Mouse (Mus musculus): ENCODE data around the gene Nav2. TPM values are rescaled to one million over a fixed set of nuclear protein-coding genes. Genes with fewer than 3 reads are reported as not detected.
A peak's percentile ranks its signal among the peaks of the same experiment; 100 is the strongest.

Nav2 gene
- total RNA-seq, 2 experiments from 2014 or later: 94.6 to 122 TPM

DNA sequence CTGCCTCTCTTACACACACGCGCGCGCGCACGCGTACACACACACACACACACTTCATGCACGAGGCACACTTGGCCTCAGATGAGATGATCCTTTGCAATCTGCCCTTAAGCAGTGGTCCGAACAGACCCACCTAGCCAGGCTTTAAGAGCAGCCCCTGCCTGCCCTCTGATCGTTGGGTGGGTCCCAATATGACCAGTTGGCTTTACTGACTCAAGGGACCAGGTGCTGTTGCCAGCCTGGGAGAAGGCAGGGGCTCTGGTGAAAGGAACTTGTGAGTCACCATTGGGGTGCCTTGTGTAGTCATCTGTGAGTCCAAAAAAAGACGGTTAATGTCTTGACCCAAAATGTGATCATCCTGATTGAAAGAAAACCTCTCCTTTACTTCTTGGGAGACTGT, 9.9 kb downstream of the Nav2 start:
- intact Hi-C loops (cut with DNase I): no loop called here
- no peak for DNase-seq (ENCODE audit: low spot score in 2 of 2)

DNA sequence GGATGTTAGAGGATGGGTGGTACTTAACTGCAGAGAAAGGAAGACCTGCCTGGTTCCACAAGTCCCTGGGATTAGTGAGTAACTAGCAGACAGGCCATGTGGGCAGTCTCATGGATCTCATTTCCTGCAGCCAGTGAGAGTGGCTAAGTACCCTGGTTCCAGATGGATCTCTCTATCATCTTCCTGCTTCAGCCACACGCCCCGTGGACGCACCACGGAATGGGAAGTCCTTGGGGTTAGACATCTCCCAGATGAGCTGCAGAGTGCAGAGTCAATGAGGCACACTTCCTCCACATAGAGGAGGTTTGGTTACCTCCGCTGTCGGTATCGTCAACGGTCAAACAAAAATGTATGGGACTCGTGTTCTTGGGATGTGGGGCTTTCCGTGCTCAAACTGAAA, 15.1 kb downstream of the Nav2 start:
- no peak for DNase-seq (ENCODE audit: low spot score in 2 of 2)
- intact Hi-C loops (cut with DNase I): no loop called here

DNA sequence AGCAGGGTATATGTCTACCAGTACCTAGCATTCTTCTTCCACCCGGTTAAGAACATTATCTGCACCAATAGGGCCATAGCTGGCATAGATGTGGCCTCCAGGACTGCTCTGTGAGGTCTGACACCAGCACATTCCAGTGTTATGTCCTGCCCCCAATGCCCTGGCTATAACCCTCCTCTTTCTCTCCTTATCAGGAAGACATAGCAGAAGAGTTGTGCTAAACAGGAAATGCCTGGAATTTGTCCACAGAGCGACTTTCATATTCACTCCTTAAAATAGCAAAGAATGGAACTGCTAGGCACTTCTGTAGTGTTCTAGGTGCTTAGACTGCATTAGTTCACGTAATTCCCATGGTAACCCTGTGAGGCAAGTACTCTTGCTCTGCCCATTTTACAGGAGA, 16.7 kb downstream of the Nav2 start:
- DNase-seq (ENCODE audit: low spot score in 2 of 2): no peak
- intact Hi-C loops (cut with DNase I): no loop called here

DNA sequence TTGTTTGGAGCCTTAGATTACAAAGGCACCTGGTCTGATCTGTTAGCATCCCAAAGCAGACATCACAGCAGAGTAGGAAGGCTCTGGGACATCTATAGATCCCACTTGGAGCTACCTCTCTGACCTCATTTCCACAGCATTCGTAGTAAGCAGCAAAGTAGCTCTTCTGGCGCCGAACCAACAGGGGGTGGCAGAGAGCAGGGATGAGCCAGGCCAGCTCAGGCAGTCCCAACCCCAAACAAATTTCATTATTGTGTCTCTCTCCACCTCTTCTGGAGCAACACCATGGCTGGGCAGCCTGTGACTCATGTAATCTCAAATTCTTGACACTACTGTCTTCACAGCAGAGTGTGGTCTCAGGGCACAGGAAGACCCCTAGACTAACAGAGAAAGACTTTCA, 19.8 kb downstream of the Nav2 start:
- intact Hi-C loops (cut with DNase I): loop anchor here (1.0 kb wide), 1 partner anchor 193 kb away; no protein-coding TSS in a partner anchor
- peak; percentile 58 to 67 for DNase-seq (ENCODE audit: low spot score in 2 of 2)

DNA sequence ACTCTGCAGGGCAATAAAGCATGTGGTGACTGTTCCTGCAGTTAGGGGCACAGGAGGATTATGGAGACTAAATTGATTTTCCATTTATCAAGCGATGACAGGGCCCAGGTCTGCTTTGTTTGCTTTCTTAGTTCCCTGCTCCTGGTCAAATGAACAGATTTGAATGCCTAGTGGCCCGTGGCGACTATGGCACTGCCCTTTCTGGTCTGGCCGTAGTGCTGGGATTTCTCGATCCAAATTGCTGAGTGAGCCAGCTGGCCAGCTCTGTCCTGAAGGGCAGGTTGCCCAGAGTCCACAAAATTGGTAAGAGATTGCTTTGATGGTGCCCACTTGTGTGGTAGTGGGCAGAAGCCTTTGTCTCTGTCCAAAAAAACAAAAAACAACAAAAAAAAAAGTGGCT, 21.9 kb downstream of the Nav2 start:
- peak; percentile 39 to 45 for DNase-seq (ENCODE audit: low spot score in 2 of 2)
- intact Hi-C loops (cut with DNase I): no loop called here

DNA sequence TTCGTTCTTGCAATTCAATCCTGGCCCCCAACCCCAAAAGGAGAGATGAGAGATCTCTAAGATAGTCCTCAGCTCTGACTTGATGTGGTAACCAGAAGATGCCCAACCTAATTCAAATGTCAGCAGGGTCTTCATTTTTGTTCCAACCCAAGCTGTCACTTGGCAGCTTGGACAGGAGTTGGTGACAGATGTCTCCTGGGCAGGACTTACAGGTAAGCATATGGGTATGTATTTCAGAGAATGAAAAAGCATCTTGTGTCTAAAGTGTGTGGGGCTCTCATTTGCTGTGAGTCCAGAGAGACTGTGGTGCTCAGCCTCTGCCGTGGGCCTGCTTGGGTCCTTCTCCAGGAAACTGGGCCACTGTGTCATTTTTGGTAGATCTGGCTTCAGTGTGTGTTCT, 23.6 kb downstream of the Nav2 start:
- no peak for DNase-seq (ENCODE audit: low spot score in 2 of 2)
- intact Hi-C loops (cut with DNase I): no loop called here

DNA sequence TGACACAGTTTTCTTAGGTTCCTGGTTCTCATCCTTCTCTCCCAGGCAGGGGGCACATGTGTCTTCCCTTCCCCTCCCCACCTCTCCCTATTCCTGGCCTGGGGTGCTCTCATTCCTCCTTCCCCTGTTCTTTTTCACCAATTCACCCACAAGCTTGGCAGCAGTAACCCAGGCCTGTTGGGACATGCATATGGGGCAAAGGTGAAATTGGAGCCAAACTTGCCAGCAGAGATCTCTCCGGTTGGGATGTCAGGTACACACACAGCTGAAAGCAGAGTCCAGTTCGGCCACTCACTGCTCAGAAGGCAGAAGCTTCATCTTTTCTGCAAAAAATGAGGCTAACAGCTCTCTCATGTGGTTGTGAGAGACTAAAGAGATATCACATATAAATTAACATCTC, 26.3 kb downstream of the Nav2 start:
- DNase-seq (ENCODE audit: low spot score in 2 of 2): no peak
- intact Hi-C loops (cut with DNase I): no loop called here

DNA sequence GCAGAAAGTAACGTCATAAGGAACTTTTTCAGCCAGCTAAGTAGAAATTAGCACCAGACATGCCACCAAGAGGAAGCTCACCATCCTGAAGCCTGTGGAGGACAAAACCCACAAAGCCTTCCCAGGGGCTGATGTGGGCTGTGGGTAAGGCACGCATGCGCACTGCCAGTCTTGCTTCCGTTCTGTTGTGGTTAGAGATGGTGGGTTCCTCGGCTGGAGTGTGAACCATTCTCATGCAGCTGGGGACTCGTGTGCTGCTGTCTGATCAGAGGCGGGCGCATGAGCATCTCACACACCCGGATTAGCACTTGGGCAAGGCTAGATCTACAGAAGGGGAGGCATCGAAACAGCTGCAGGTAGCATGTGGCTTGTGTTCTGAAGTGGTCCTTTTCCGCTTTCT, 29.0 kb downstream of the Nav2 start:
- DNase-seq (ENCODE audit: low spot score in 2 of 2): peak in 1 of 2 experiments; percentile 23
- intact Hi-C loops (cut with DNase I): no loop called here

DNA sequence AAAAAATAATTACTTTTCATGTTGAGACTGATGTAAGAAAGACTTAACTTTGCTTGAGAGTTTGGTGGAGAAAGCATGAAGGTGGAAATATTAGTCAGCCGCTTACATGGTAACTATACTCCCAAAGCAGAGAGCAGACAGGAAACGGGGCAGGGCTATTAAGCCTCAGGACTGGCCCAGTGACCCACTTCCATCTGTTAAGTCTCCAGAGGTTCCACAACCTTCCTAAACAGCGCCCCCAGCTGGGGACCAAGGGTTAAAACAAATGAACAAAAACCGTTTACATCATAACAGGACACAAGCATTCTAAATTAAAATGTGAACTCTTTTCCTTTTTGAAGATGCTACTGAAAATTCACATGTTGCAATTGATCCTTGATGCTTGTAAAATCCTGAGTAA, 29.7 kb downstream of the Nav2 start:
- intact Hi-C loops (cut with DNase I): no loop called here
- peak; percentile 14 to 34 for DNase-seq (ENCODE audit: low spot score in 2 of 2)

DNA sequence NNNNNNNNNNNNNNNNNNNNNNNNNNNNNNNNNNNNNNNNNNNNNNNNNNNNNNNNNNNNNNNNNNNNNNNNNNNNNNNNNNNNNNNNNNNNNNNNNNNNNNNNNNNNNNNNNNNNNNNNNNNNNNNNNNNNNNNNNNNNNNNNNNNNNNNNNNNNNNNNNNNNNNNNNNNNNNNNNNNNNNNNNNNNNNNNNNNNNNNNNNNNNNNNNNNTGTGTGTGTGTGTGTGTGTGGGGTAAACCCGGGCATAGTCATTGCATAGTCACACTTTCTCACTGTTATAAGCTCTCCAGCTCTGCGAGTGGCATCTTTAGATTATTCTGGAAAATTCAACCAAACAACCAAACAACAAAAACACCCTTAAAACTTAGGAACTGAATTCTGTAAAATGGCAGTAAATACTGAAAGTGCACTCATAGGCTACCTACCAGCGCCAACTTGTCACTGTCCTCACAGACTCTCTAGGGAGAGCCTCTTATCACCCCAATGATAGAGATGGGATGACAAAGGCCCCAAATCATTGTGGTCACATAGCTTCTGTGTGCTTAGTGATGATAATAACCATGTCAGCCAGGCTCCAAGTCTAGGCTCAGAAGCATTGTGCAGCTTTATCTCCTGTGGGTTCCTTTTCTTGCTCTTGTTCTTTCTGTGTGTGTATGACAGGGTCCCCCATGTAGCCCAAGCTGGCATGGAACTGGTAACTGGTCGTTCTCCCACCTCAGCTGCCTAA, 40.0 kb downstream of the Nav2 start:
- DNase-seq (ENCODE audit: low spot score in 2 of 2): no peak
- intact Hi-C loops (cut with DNase I): no loop called here

DNA sequence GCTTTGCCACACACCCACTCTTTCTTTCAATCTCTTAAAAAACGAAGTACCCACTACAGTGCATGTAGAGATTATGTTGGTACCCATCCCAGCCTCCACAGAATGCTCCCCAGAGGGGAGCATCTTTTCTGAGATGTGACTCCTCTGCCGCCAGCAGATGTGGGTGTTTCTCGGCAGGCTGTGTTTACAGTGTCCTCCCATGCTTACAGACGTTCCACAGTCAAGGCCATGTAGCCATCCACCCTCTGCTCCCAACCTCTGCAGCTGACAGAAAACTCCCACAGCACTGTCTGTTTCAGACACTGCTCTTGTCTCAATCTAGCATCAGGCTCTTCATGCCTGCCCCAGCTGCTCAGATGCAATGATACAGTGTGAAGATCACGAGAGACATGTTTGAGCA, 46.0 kb downstream of the Nav2 start:
- intact Hi-C loops (cut with DNase I): no loop called here
- DNase-seq (ENCODE audit: low spot score in 2 of 2): no peak

DNA sequence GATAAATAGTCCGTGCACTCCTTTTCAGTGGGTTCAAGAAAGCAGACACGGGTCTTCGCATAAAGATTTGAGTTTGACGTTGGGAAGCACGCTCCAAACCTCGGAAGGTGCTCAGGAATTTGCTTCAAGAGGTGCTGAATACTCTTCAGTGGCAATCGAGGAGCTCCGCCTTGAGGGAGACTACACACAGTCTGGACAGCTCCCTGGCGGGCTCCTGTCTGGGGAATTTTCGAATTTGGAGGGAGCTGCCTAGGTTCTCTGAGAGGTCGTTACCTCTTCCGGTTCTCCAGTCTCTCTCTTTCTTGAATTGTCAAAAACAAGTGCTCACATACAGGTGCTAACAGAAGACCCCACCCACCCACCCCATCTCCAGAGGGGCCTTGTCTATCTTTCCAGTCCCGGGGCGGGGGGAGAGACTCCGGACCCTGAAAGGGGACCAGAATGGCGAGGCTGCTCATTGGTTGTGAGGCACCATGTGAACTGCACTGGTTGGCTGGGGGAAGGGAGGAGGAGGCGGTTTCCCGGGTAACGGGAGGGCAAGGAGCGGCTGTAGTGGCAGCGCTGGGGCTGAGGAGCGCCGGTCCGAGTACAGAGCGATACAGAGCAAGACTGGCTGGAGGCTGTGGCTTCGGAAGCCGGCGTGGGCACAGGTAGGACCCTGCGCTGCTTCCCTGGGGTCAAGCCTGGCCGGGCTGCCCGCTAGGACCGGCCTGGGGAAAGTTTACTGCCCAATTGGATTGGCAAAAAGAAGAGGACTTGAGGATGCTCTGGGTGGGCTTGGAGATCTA, 50.2 kb downstream of the Nav2 start:
- intact Hi-C loops (cut with DNase I): no loop called here
- DNase-seq (ENCODE audit: low spot score in 2 of 2): peak; percentile 87

DNA sequence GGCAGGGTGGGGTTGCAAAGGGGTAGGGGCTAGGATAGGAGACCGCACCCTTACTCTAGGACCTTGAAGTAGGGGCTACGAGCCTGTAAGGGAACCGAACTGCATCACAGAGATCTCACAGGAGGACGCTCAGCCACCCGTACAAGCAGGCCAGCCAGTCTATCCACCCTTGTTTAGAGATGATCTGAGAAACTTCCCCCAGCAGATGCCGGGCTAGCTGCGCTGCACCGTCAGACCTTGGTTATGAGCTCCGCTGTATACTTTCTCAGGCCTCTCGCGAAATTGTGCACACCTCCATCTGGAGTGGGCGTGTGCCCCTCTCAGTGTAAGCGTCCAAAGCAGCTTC, 50.8 kb downstream of the Nav2 start:
- intact Hi-C loops (cut with DNase I): no loop called here
- DNase-seq (ENCODE audit: low spot score in 2 of 2): peak in 1 of 2 experiments; percentile 14

DNA sequence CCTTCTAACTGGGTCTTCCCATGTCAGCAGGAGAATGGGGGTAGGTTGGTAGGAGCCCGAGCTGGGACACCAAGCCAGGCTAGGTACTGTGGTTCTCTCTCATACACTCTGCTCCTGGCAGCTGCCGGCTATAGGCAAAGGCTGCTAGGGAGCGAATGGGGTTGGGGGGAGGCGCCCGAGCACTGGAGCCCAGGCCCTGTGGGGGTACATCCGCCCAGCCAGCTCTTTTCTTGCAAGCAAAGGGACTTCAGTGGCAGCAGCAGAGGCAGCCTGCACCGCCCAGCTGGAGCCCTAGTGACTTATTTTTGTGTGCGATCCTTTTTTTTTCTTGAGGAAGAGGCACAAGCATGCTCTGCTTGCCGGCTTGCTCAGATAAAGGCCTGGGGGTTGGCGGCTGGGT, 51.6 kb downstream of the Nav2 start:
- intact Hi-C loops (cut with DNase I): no loop called here
- DNase-seq (ENCODE audit: low spot score in 2 of 2): peak in 1 of 2 experiments; percentile 15

DNA sequence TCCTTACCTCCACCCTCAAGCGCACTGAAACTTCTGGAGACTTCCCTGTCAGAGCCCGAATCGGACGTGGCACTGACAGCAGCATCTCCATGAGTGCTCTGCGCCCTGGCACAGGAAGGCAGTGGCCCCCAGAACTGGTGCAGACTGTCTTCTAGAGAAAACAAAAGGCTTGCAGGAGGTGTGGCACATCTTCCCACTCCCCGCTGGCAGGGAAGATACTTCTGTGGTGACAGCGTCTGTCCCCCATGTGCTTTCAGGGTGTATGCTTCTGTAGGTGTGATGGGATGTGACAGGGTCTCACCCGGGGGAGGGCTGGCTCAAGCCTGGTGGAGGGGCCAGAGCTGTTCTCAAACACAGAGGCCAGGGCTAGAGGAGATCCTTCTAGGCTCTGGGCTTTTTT, 53.0 kb downstream of the Nav2 start:
- intact Hi-C loops (cut with DNase I): no loop called here
- no peak for DNase-seq (ENCODE audit: low spot score in 2 of 2)

DNA sequence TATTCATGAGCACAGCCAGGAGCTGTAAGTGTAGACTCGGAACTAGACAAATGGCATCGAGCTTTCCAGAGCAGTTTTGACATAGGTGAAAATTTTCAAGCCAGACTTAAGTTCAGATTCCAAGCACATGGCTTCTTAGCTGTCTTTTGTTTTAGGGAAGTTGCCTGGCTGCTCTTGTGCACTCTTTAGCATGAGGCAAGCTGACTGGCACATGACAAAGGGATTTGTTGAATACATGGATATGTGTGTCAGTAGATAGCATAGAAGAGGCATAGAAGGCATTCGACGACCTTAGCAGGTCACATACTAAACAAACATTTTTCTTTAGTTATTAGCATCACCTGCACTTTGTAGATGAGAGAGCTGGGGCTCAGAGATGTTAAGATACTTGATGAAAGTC, 53.4 kb downstream of the Nav2 start:
- intact Hi-C loops (cut with DNase I): no loop called here

DNA sequence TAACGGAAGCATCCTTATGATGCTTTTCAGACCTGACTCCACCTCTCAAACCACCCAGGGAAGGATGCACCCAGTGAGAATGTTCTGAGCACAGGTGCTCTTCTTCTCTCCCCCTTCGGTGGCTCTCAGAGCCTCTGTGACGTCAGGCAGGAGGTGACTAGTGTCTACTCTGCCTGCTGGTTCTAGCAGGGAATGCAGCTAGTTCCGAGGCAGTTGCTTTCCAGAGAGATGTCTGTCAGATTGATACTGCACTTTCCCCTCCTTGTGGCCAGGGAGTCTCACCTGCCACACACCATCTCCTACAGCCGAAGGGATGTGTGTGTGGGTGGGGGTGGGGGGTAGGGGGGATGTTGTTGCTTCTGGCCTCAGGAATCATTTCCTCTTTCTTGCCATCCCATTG, 54.6 kb downstream of the Nav2 start:
- intact Hi-C loops (cut with DNase I): no loop called here
- DNase-seq (ENCODE audit: low spot score in 2 of 2): peak in 1 of 2 experiments; percentile 42

More for the DNA sequence above, 53.4 kb downstream of the Nav2 start:
- no peak for DNase-seq (ENCODE audit: low spot score in 2 of 2)

DNA sequence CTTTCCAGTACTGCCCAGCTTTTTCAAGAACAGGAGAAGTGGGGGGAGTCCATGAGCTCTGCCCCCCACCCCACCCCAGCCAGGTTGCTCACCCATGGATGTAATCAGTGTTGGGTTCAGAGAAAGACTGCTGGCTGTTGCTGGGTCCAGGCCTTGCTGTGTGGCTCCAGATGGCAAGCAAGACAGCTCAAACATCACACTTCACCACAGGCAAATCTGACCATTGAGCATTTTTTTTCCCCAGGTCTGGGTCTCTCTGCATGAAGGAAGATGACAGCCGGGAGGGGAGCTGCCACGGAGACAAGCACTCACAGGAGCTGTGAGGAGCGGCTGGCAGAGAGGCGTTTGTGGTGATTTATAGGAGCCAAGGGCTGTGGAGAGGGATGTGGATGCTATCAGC, 55.0 kb downstream of the Nav2 start:
- intact Hi-C loops (cut with DNase I): no loop called here
- DNase-seq (ENCODE audit: low spot score in 2 of 2): no peak

DNA sequence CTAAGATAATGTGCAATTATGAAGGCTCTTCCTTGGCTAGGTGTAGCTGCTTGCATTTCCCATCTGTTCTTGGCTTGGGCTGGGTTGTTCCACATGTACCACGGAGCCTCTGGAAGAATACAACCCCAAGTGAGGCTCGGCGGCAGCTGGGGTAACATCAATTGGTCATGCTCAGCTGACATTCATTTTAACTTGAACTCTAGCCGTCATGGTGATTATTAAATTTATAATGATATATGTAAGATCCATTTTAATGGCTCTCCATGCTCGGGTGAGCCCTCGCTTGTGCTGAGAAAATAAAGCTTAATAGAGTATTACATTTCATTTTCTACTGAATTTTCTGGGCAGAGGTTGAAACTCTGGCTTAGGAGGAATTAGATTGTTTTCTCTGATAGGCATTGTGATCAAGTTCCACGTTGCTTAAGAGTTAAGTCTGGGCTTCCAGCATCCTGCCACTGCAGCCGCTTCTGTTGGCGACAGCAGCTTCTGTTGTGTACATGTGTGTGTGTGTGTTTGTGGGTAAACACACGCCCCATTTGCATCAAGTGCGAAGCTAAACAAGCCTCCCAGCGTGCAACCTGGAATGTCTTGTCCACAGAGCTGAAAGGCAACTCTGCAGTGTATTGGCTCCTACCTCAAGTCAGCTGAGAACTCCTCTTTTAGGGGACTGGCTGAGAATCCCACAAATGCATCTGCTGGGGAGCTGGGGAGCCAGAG, 57.4 kb downstream of the Nav2 start:
- intact Hi-C loops (cut with DNase I): no loop called here
- DNase-seq (ENCODE audit: low spot score in 2 of 2): no peak

DNA sequence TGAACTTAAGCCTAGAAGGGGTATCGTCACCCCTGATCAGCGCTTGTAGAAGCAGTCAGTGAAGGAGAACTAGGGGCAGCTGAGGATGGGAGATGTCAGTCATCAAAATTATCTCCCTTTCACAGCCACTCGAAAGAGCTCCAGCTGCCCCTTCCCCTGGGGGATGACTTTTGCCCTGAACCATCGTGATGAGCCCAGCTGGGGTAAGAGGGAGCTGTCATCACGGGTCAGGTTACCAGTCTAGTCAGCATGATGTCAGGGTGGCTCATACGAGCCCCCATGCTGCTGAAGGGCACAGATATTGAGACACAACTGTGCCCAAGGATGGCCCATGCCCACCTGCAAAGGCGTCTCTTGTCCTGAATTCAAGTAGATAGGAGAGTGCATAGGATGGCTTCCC, 72.5 kb downstream of the Nav2 start:
- intact Hi-C loops (cut with DNase I): no loop called here
- no peak for DNase-seq (ENCODE audit: low spot score in 2 of 2)

DNA sequence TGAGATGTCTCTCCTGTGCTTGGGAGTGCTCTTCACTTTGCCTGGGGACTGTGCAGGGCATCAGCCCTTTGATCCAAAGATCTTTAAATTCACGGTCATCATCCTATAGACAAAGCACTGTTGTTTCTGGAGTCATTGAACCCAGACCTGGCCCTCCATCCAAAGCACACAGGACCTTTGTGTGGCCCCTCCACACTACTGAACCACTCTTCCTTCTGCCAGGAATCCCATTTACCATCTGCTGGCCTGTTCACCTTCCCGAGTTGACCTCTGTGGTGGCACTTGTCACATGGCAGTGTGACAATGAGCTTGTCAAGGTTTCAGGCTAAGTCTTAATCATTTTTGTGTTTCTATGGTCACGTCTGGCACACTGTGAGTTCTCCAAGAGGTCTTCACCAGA, 73.3 kb downstream of the Nav2 start:
- intact Hi-C loops (cut with DNase I): no loop called here
- no peak for DNase-seq (ENCODE audit: low spot score in 2 of 2)

Data from left cerebral cortex, postnatal 14 days (tissue).